Mouse (Mus musculus): ENCODE data around the gene Btbd7. TPM values are rescaled to one million over a fixed set of nuclear protein-coding genes. Genes with fewer than 3 reads are reported as not detected.

Gene Btbd7
- total and polyA plus RNA-seq, 3 experiments: 8.6 to 25.7 (median 24.0) TPM

DNA sequence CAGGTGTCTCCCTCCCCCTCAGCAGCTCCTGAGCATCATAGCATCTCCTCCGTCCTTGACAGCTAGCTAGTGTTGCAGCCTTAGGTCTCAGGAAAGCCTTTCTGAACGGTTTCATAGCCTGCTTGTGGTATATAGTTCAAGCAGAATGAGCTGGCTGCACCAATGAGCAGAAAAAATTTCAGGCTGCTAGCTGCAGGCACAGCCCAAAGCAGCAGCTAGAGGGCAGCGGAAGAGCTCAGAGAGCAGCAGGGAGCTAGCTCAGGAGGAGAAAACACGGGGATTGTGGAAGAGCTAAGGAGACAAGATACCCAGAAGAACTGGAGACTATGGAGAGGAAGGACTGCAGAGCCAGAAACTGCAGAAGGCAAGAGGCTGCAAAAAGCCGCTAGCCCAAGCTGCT is 7.5 kb upstream of the Btbd7 start:
- Histone ChIP-seq H3K4me3 (no peak overlapping the region), H3K27me3 (ENCODE audit: control insufficient read depth, insufficient read depth, low read length) (no peaks in the 10 kb centered on the region), H3K9ac (ENCODE audit: low read depth, low read length) (no peak overlapping the region), H3K79me2 (replicated peaks; ENCODE audit: control insufficient read depth, insufficient read depth, low read length) (no peaks in the 10 kb centered on the region), H3K27ac (no peak overlapping the region), H3K36me3 (ENCODE audit: control insufficient read depth, insufficient read depth, low read length) (no peaks in the 10 kb centered on the region), H3K4me1 (ENCODE audit: control insufficient read depth, insufficient read depth, low read length) (no peaks in the 10 kb centered on the region)
- TF ChIP-seq CTCF (IDR thresholded peaks at IDR 0.05): peak; percentile 66
- TF ChIP-seq POLR2A (IDR thresholded peaks at IDR 0.05; ENCODE audit: insufficient read depth, low read depth, low read length): no peak
- TF ChIP-seq EP300 (IDR thresholded peaks at IDR 0.05; ENCODE audit: insufficient read depth, low read depth, low read length): no peak
- intact Hi-C loops (cut with DNase I): loop anchor here (2.0 kb wide), 1 partner anchor 179 kb away; no protein-coding TSS in a partner anchor
- WGBS: 13% methylated on average over 5 of the region's 5 CpGs
- DNase-seq: no peak

DNA sequence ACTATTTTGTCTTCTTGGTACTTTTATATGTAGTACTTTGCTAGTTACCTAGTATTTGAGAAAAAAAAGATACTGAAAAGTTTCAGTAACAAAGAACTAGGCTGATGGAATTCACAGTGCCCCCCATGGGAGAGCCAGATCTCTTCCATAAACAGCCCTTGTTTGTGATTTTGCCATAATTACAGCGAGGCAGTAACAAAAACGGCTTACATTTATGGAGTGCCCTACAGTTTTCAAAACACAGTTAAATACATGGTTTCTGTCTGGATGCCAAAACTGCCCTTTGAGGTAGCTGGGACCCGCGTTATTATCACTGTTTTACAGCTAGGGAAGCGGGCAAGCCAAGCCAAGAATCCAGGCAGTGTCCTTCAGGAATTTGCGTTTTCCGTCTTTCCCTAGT is 630 bp upstream of the Btbd7 start:
- Histone ChIP-seq H3K4me3 (peak overlapping the region; percentile 60), H3K79me2 (replicated peaks; ENCODE audit: control insufficient read depth, insufficient read depth, low read length) (no peaks in the 10 kb centered on the region), H3K27me3 (ENCODE audit: control insufficient read depth, insufficient read depth, low read length) (no peaks in the 10 kb centered on the region), H3K9ac (ENCODE audit: low read depth, low read length) (peak overlapping the region; percentile 37), H3K4me1 (ENCODE audit: control insufficient read depth, insufficient read depth, low read length) (peaks cover 4% of the 10 kb centered on the region), H3K27ac (peak overlapping the region; percentile 95), H3K36me3 (ENCODE audit: control insufficient read depth, insufficient read depth, low read length) (peaks cover 9% of the 10 kb centered on the region)
- TF ChIP-seq CTCF (IDR thresholded peaks at IDR 0.05) (peak; percentile 27; the same call in 1 of the 2 replicates), EP300 (IDR thresholded peaks at IDR 0.05; ENCODE audit: insufficient read depth, low read depth, low read length) (no peak)
- DNase-seq: peak in 1 of 2 experiments; percentile 21
- intact Hi-C loops (cut with DNase I): loop anchor here (5.0 kb wide), 3 partner anchors 122 to 177 kb away; partner anchors contain the start of genes Gm20604, Gm28051, Gon7 and Itpk1
- 7% methylated on average over 7 of the region's 7 CpGs for WGBS

DNA sequence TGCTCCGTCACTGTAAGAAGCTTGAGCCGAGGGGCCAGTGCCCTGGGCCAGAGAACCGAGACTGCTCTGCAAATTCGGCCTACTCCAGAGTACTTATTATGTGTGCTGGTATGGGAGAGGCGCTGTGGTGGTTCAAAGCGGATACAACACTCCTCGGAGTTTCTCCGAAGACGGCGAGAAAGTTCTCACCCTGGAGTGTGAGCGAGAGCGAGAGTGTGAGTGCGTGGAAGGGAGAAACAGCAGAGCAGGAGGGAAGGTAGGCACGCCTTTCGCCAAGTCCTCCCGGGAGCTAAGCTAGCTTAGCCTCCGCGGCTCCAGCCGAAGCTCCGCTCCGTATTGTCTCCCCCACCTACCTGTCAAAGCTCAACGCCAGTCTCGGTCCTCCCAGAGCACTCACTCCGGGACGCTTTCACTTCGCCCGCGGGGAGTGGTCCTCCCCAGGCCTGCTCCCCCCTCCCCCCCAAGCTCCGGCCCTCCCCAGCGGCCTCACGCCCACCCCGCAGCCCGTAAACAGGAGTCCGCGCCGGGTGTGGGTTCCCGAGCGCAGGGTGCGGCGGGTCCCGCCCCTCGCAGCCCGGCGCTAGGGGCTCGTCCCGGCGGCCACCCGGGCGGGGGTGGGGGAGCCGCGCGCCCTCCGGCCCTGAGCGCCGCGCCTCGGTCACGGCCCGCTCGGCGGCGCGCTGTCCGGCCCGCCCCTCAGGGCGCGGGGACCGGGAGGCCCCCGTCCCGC is 805 bp downstream of the Btbd7 start:
- peaks cover 13% of the 10 kb centered on the region for H3K36me3 ChIP-seq (ENCODE audit: control insufficient read depth, insufficient read depth, low read length)
- DNase-seq: peak in 1 of 2 experiments; percentile 63
- H3K4me1 ChIP-seq (ENCODE audit: control insufficient read depth, insufficient read depth, low read length): peaks cover 4% of the 10 kb centered on the region
- peak overlapping the region; percentile 78 for H3K27ac ChIP-seq
- TF ChIP-seq POLR2A (IDR thresholded peaks at IDR 0.05; ENCODE audit: insufficient read depth, low read depth, low read length) (no peak), CTCF (IDR thresholded peaks at IDR 0.05) (peak; percentile 5; the same call in 1 of the 2 replicates)
- peak overlapping the region; percentile 91 for H3K4me3 ChIP-seq
- no peaks in the 10 kb centered on the region for H3K27me3 ChIP-seq (ENCODE audit: control insufficient read depth, insufficient read depth, low read length)
- no peaks in the 10 kb centered on the region for H3K79me2 ChIP-seq (replicated peaks; ENCODE audit: control insufficient read depth, insufficient read depth, low read length)
- H3K9ac ChIP-seq (ENCODE audit: low read depth, low read length): peak overlapping the region; percentile 99
- under 1% methylated on average over 57 of the region's 70 CpGs for WGBS
- intact Hi-C loops (cut with DNase I): loop anchor here (5.0 kb wide), 3 partner anchors 120 to 175 kb away; partner anchors contain the start of genes Gm20604, Gm28051, Gon7 and Itpk1

- peaks cover 8% of the 10 kb centered on the region for H3K36me3 ChIP-seq (ENCODE audit: control insufficient read depth, insufficient read depth, low read length)
- no peak for DNase-seq
- H3K9ac ChIP-seq (ENCODE audit: low read depth, low read length): no peak overlapping the region
- 46% methylated on average over 1 of the region's 1 CpGs for WGBS
- intact Hi-C loops (cut with DNase I): loop anchor here (5.0 kb wide), 1 partner anchor 53 kb away; no protein-coding TSS in a partner anchor
- no peaks in the 10 kb centered on the region; the same call in 1 of the 2 replicates for H3K4me1 ChIP-seq (ENCODE audit: control insufficient read depth, insufficient read depth, low read length)
- H3K79me2 ChIP-seq (replicated peaks; ENCODE audit: control insufficient read depth, insufficient read depth, low read length): no peaks in the 10 kb centered on the region
- no peak overlapping the region for H3K4me3 ChIP-seq
- H3K27me3 ChIP-seq (ENCODE audit: control insufficient read depth, insufficient read depth, low read length): no peaks in the 10 kb centered on the region
- no peak overlapping the region for H3K27ac ChIP-seq
- TF ChIP-seq POLR2A (IDR thresholded peaks at IDR 0.05; ENCODE audit: insufficient read depth, low read depth, low read length): no peak
- no peak for TF ChIP-seq CTCF (IDR thresholded peaks at IDR 0.05)
- no peak for TF ChIP-seq EP300 (IDR thresholded peaks at IDR 0.05; ENCODE audit: insufficient read depth, low read depth, low read length)
These were observed 7.7 kb downstream of the Btbd7 start for GRCm38 (mm10) chr12:102870527-102870926.

DNA sequence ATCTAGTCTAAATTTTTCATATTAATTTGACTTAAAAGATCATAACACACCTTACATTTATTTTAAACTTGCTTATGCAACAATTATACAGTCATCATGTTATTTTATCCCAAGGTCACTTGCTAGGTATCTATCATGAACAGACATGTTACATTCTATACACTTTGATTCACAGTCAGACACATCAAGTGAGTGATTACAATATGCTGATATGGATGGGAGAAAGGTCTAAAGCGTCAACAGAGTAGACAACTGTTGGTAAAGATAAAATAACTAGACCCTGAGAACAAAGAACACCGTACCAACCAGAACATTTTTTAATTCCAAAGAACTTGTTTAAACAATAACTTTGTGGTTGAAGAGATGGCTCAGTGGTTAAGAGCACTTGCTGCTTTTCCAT is 8.5 kb downstream of the Btbd7 start:
- Histone ChIP-seq H3K4me3 (no peak overlapping the region), H3K36me3 (ENCODE audit: control insufficient read depth, insufficient read depth, low read length) (peaks cover 7% of the 10 kb centered on the region), H3K9ac (ENCODE audit: low read depth, low read length) (no peak overlapping the region), H3K79me2 (replicated peaks; ENCODE audit: control insufficient read depth, insufficient read depth, low read length) (0 out of 2 replicates have a peak, but pooled peaks cover 2% of the 10 kb centered on the region), H3K4me1 (ENCODE audit: control insufficient read depth, insufficient read depth, low read length) (peaks cover under 1% of the 10 kb centered on the region; the same call in 1 of the 2 replicates), H3K27ac (no peak overlapping the region), H3K27me3 (ENCODE audit: control insufficient read depth, insufficient read depth, low read length) (no peaks in the 10 kb centered on the region)
- intact Hi-C loops (cut with DNase I): loop anchor here (5.0 kb wide), 1 partner anchor 53 kb away; no protein-coding TSS in a partner anchor
- TF ChIP-seq CTCF (IDR thresholded peaks at IDR 0.05) (no peak), EP300 (IDR thresholded peaks at IDR 0.05; ENCODE audit: insufficient read depth, low read depth, low read length) (no peak), POLR2A (IDR thresholded peaks at IDR 0.05; ENCODE audit: insufficient read depth, low read depth, low read length) (no peak)
- DNase-seq: no peak
- WGBS: 83% methylated on average over 2 of the region's 2 CpGs

DNA sequence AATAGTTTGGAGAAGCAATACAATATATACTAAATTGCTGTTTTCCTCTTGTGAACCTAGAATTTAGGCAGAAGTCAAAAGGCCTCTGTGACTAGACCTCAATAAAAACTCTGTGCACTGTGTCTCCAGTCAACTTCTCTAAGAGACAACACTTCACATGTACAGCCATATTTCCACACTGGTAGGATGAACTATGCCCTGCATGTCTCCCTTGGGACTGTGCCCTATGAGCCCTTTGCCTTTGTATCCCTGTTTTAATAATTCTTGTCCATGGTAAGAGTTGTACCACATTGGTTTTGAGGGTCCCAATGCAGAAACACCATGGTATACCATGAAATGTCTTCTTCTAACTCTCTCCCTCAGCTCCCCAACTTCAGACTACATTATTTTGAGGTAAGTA is 17.5 kb downstream of the Btbd7 start:
- intact Hi-C loops (cut with DNase I): no loop called here
- H3K27me3 ChIP-seq (ENCODE audit: control insufficient read depth, insufficient read depth, low read length): no peaks in the 10 kb centered on the region
- peaks cover 4% of the 10 kb centered on the region; the same call in 1 of the 2 replicates for H3K79me2 ChIP-seq (replicated peaks; ENCODE audit: control insufficient read depth, insufficient read depth, low read length)
- peaks cover 7% of the 10 kb centered on the region; the same call in 1 of the 2 replicates for H3K36me3 ChIP-seq (ENCODE audit: control insufficient read depth, insufficient read depth, low read length)
- peaks cover 2% of the 10 kb centered on the region for H3K4me1 ChIP-seq (ENCODE audit: control insufficient read depth, insufficient read depth, low read length)
- H3K9ac ChIP-seq (ENCODE audit: low read depth, low read length): no peak overlapping the region
- TF ChIP-seq POLR2A (IDR thresholded peaks at IDR 0.05; ENCODE audit: insufficient read depth, low read depth, low read length): no peak
- no peak for DNase-seq
- H3K27ac ChIP-seq: no peak overlapping the region
- no peak overlapping the region for H3K4me3 ChIP-seq
